Mouse (Mus musculus): ENCODE data around the gene Ncoa4. TPM values are rescaled to one million over a fixed set of nuclear protein-coding genes. Genes with fewer than 3 reads are reported as not detected.

Gene Ncoa4
- polyA plus RNA-seq, 2 experiments, result 117 to 353 TPM

DNA sequence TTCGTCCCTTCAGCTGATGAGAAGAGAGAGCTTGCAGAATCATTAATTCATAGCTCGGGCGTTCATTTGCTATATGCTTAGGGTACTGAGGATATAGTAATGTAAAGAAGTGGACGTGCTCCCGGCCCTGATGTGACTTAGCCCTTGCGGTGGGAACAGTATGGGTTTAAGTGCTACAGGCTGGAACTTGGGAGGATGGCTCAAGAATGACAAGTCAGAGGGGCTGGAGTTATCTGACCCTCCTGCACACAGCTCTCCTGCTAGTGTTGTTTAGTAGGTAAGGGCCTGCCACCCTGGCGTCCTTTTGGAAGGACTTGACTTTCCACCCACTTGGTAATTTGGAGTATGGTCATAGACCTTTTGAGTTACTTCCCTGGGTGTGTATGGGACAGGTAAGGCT is 898 bp downstream of the Ncoa4 start:
- peak overlapping the region; percentile 92 for H3K27ac ChIP-seq
- DNase-seq (ENCODE audit: low read depth in 3 of 3, low spot score in 3 of 3), result no peak
- H3K27me3 ChIP-seq (ENCODE audit: control insufficient read depth, insufficient read depth, low read length), result no peaks in the 10 kb centered on the region
- peak overlapping the region; percentile 74 for H3K4me2 ChIP-seq (ENCODE audit: low read depth)
- H3K4me1 ChIP-seq (replicated peaks; ENCODE audit: control insufficient read depth in 2 of 2, insufficient read depth in 2 of 2, low read length in 1 of 2), result peaks cover 48 to 50% of the 10 kb centered on the region in 2 experiments
- WGBS (ENCODE audit: insufficient replicate concordance), result 10% methylated on average over 7 of the region's 7 CpGs
- TF ChIP-seq EP300 (IDR thresholded peaks at IDR 0.05; ENCODE audit: low read depth) (no peak), CTCF (IDR thresholded peaks at IDR 0.05; ENCODE audit: low read depth) (no peak)
- H3K9ac ChIP-seq (replicated peaks), result peak overlapping the region; percentile 98
- peak overlapping the region; percentile 91 to 93 for H3K4me3 ChIP-seq (ENCODE audit: insufficient read depth in 1 of 2, low read depth in 2 of 2, low read length in 2 of 2)
- H3K36me3 ChIP-seq (replicated peaks; ENCODE audit: control insufficient read depth, insufficient read depth, low read depth), result peaks cover 3% of the 10 kb centered on the region; the same call in 1 of the 2 replicates
- no peak for ATAC-seq (ENCODE audit: insufficient read depth)
- no peaks in the 10 kb centered on the region for H3K9me3 ChIP-seq (ENCODE audit: control insufficient read depth, low read length)

DNA sequence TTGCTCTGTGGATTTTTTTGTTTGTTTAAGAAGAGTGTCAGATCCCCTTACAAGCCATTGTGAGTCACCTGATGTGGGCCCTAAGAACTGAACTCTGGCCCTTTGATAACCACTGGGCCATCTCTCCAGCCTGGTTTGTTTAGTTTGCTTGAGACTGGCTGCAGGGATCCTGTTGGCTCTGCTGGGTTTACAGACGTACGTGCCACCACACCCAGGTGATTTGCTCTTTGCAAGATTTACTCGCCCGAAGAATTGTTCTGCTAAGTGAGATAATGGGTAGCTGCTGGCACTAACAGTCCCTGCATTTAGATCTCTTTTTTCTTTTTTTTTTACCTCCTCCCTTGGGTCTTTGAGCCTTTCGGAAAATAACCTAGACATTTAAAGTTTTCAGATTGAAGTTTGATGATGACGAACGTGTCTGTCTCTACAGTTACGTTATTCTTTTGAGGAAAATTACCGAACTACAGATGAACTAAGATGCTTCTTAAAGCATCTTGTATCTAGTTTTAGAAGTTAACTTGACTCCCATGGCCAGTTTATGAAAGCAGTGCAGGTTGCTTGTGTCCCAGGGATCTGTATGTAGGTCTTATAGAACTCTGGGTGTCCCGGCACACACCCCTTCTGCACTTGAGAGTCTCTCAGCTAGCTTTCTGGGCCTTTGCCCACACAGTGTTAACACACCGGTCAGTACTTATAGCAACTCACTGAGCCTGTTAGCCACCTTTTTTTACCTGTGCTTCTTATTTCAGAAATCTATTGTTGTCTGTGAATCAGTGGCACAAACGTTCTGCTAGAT is 1.6 kb downstream of the Ncoa4 start:
- H3K4me2 ChIP-seq (ENCODE audit: low read depth), result peak overlapping the region; percentile 74
- H3K4me1 ChIP-seq (replicated peaks; ENCODE audit: control insufficient read depth in 2 of 2, insufficient read depth in 2 of 2, low read length in 1 of 2), result peaks cover 49 to 50% of the 10 kb centered on the region in 2 experiments
- DNase-seq (ENCODE audit: low read depth in 3 of 3, low spot score in 3 of 3) (peak; percentile 63 to 72 (median 66)), ATAC-seq (ENCODE audit: insufficient read depth) (peak; percentile 12; the same call in 1 of the 2 replicates)
- H3K27me3 ChIP-seq (ENCODE audit: control insufficient read depth, insufficient read depth, low read length), result no peaks in the 10 kb centered on the region
- peaks cover 3% of the 10 kb centered on the region; the same call in 1 of the 2 replicates for H3K36me3 ChIP-seq (replicated peaks; ENCODE audit: control insufficient read depth, insufficient read depth, low read depth)
- no peaks in the 10 kb centered on the region for H3K9me3 ChIP-seq (ENCODE audit: control insufficient read depth, low read length)
- peak overlapping the region; percentile 98 for H3K9ac ChIP-seq (replicated peaks)
- TF ChIP-seq EP300 (IDR thresholded peaks at IDR 0.05; ENCODE audit: low read depth) (peak; percentile 67), CTCF (IDR thresholded peaks at IDR 0.05; ENCODE audit: low read depth) (no peak)
- peak overlapping the region; percentile 91 to 93 for H3K4me3 ChIP-seq (ENCODE audit: insufficient read depth in 1 of 2, low read depth in 2 of 2, low read length in 2 of 2)
- H3K27ac ChIP-seq, result peak overlapping the region; percentile 92
- 45% methylated on average over 12 of the region's 12 CpGs for WGBS (ENCODE audit: insufficient replicate concordance)

DNA sequence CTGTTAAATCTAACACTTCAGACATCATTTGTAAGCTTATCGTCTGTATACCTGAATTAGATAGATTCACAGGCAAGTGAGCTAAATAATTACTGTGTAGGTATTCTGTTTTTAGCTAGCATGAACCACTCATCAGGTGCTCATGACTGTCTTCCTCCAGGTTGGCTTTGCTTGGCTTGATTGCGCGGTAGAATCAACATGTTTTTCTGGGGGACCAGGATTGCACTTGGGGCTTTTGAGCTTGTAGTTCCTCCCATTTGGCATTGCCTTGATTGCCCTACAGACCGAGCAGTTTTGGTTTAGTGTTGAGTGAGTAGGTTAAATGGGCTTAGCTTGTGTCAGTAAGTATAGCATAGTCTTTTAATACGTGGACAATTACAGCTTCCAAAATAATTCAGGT is 2.6 kb downstream of the Ncoa4 start:
- peaks cover 5% of the 10 kb centered on the region for H3K36me3 ChIP-seq (replicated peaks; ENCODE audit: control insufficient read depth, insufficient read depth, low read depth)
- 80% methylated on average over 5 of the region's 5 CpGs for WGBS (ENCODE audit: insufficient replicate concordance)
- no peak for TF ChIP-seq EP300 (IDR thresholded peaks at IDR 0.05; ENCODE audit: low read depth)
- no peak for TF ChIP-seq CTCF (IDR thresholded peaks at IDR 0.05; ENCODE audit: low read depth)
- H3K4me1 ChIP-seq (replicated peaks; ENCODE audit: control insufficient read depth in 2 of 2, insufficient read depth in 2 of 2, low read length in 1 of 2), result peaks cover 57 to 58% of the 10 kb centered on the region in 2 experiments
- peak overlapping the region; percentile 92 for H3K27ac ChIP-seq
- no peaks in the 10 kb centered on the region for H3K9me3 ChIP-seq (ENCODE audit: control insufficient read depth, low read length)
- DNase-seq (ENCODE audit: low read depth in 3 of 3, low spot score in 3 of 3) (no peak), ATAC-seq (ENCODE audit: insufficient read depth) (no peak)
- no peaks in the 10 kb centered on the region for H3K27me3 ChIP-seq (ENCODE audit: control insufficient read depth, insufficient read depth, low read length)
- peak overlapping the region; percentile 74 for H3K4me2 ChIP-seq (ENCODE audit: low read depth)
- H3K9ac ChIP-seq (replicated peaks), result no peak overlapping the region; the same call in 1 of the 2 replicates
- peak overlapping the region in 1 of 2 experiments; percentile 21; a peak in 2 of 4 replicates for H3K4me3 ChIP-seq (ENCODE audit: insufficient read depth in 1 of 2, low read depth in 2 of 2, low read length in 2 of 2)

- WGBS (ENCODE audit: insufficient replicate concordance), result 74% methylated on average over 11 of the region's 11 CpGs
- Histone ChIP-seq H3K4me2 (ENCODE audit: low read depth) (peak overlapping the region; percentile 74), H3K9me3 (ENCODE audit: control insufficient read depth, low read length) (no peaks in the 10 kb centered on the region), H3K27ac (peak overlapping the region; percentile 100), H3K4me1 (replicated peaks; ENCODE audit: control insufficient read depth in 2 of 2, insufficient read depth in 2 of 2, low read length in 1 of 2) (peaks cover 67 to 69% of the 10 kb centered on the region in 2 experiments), H3K4me3 (ENCODE audit: insufficient read depth in 1 of 2, low read depth in 2 of 2, low read length in 2 of 2) (no peak overlapping the region), H3K9ac (replicated peaks) (0 out of 2 replicates have a peak overlapping the region, but pooled peaks have one; percentile 1), H3K36me3 (replicated peaks; ENCODE audit: control insufficient read depth, insufficient read depth, low read depth) (peaks cover 10% of the 10 kb centered on the region), H3K27me3 (ENCODE audit: control insufficient read depth, insufficient read depth, low read length) (no peaks in the 10 kb centered on the region)
- DNase-seq (ENCODE audit: low read depth in 3 of 3, low spot score in 3 of 3) (no peak), ATAC-seq (ENCODE audit: insufficient read depth) (no peak)
- TF ChIP-seq EP300 (IDR thresholded peaks at IDR 0.05; ENCODE audit: low read depth) (no peak), CTCF (IDR thresholded peaks at IDR 0.05; ENCODE audit: low read depth) (no peak; the same call in 1 of the 2 replicates)
Observed at GRCm38 (mm10) chr14:32163203-32163888, 3.7 kb downstream of the Ncoa4 start.
